Comparison of ENCODE assay signal across 13 mouse cellular contexts in genomic region chr12:29049801-29050200, GRCm38 (mm10).
A peak's percentile ranks its signal among the peaks of the same experiment; 100 is the strongest.
DNase-seq lines count a peak whose midpoint lies in the region; ATAC-seq lines count a peak whose summit lies in the region.
"Had no signal": no experiment of that assay in that cellular context is flagged by ENCODE, and none has a peak within 500 bp of the region (broad histone marks: within the 10 kb centered on the region; RNA-seq: fewer than 3 reads in every experiment).

No protein-coding gene starts in this region.

- no peak for ATAC-seq in midbrain, embryonic 14.5 days (ENCODE audit: low FRiP score, low TSS enrichment)
- no peak for ATAC-seq in hindbrain, embryonic 16.5 days
- ATAC-seq in liver, embryonic 12.5 days: no peak

- H3K4me1 ChIP-seq in midbrain, embryonic 10.5 days: peaks cover 33% of the 10 kb centered on the region
- peaks cover 9% of the 10 kb centered on the region for H3K4me1 ChIP-seq in midbrain, embryonic 14.5 days (ENCODE audit: control insufficient read depth, insufficient read depth, low read length)
- peaks cover 17% of the 10 kb centered on the region for H3K4me1 ChIP-seq in hindbrain, embryonic 16.5 days (ENCODE audit: control insufficient read depth, insufficient read depth, low read depth, low read length)
- no peaks in the 10 kb centered on the region for H3K4me1 ChIP-seq in liver, embryonic 12.5 days
- H3K4me1 ChIP-seq: liver, embryonic 13.5 days had no signal

- no peak overlapping the region for H3K4me2 ChIP-seq in midbrain, embryonic 14.5 days (ENCODE audit: low read length)
- no peak overlapping the region for H3K4me2 ChIP-seq in hindbrain, embryonic 16.5 days (ENCODE audit: low read length)
- H3K4me2 ChIP-seq in liver, embryonic 12.5 days: no peak overlapping the region
- H3K4me2 ChIP-seq: liver, embryonic 13.5 days had no signal

- DNase-seq in embryo, embryonic 11 days: peak; percentile 14
- DNase-seq in embryo, embryonic 10 days (ENCODE audit: low spot score): no peak
- no peak for DNase-seq in midbrain, embryonic 10.5 days (ENCODE audit: low spot score)
- DNase-seq in midbrain, embryonic 14.5 days: no peak
- DNase-seq in retina, postnatal 1 day: peak; percentile 30
- no peak for DNase-seq in gastrocnemius, adult 18-20 months (ENCODE audit: low spot score)
- DNase-seq: adrenal gland, postnatal 14 days; gastrocnemius, postnatal 36 days; kidney, adult 11 months; liver, embryonic 13.5 days had no signal

- H3K9me3 ChIP-seq in midbrain, embryonic 10.5 days (replicated peaks): no peaks in the 10 kb centered on the region
- no peaks in the 10 kb centered on the region for H3K9me3 ChIP-seq in midbrain, embryonic 14.5 days (ENCODE audit: control insufficient read depth, low read length)
- H3K9me3 ChIP-seq in hindbrain, embryonic 16.5 days (ENCODE audit: control insufficient read depth, low read length): no peaks in the 10 kb centered on the region
- no peaks in the 10 kb centered on the region for H3K9me3 ChIP-seq in liver, embryonic 12.5 days (replicated peaks)
- H3K9me3 ChIP-seq: liver, embryonic 13.5 days had no signal

- peak overlapping the region; percentile 82 for H3K27ac ChIP-seq in midbrain, embryonic 10.5 days (replicated peaks)
- no peak overlapping the region for H3K27ac ChIP-seq in midbrain, embryonic 14.5 days (replicated peaks; ENCODE audit: low read depth, low read length)
- H3K27ac ChIP-seq in hindbrain, embryonic 16.5 days (ENCODE audit: low read depth, low read length): peak overlapping the region; percentile 72
- H3K27ac ChIP-seq in liver, embryonic 12.5 days: no peak overlapping the region
- H3K27ac ChIP-seq: liver, embryonic 13.5 days; macrophage had no signal

- H3K36me3 ChIP-seq in midbrain, embryonic 10.5 days: no peaks in the 10 kb centered on the region
- no peaks in the 10 kb centered on the region for H3K36me3 ChIP-seq in midbrain, embryonic 14.5 days (ENCODE audit: control insufficient read depth, insufficient read depth, low read length)
- no peaks in the 10 kb centered on the region for H3K36me3 ChIP-seq in hindbrain, embryonic 16.5 days (ENCODE audit: control insufficient read depth, insufficient read depth, low read length)
- no peaks in the 10 kb centered on the region for H3K36me3 ChIP-seq in liver, embryonic 12.5 days
- H3K36me3 ChIP-seq: liver, embryonic 13.5 days had no signal

- H3K9ac ChIP-seq in midbrain, embryonic 14.5 days (replicated peaks; ENCODE audit: low read length): no peak overlapping the region
- no peak overlapping the region for H3K9ac ChIP-seq in hindbrain, embryonic 16.5 days (ENCODE audit: low read depth, low read length)
- no peak overlapping the region for H3K9ac ChIP-seq in liver, embryonic 12.5 days
- H3K9ac ChIP-seq: liver, embryonic 13.5 days had no signal

- H3K27me3 ChIP-seq in midbrain, embryonic 10.5 days (ENCODE audit: low read depth, poor library complexity, severe bottlenecking): peaks cover 28% of the 10 kb centered on the region
- H3K27me3 ChIP-seq in midbrain, embryonic 14.5 days (ENCODE audit: control insufficient read depth, insufficient read depth, low read length): no peaks in the 10 kb centered on the region
- no peaks in the 10 kb centered on the region for H3K27me3 ChIP-seq in hindbrain, embryonic 16.5 days (replicated peaks; ENCODE audit: control insufficient read depth, insufficient read depth, low read length)
- H3K27me3 ChIP-seq in liver, embryonic 12.5 days (replicated peaks): no peaks in the 10 kb centered on the region
- H3K27me3 ChIP-seq: liver, embryonic 13.5 days had no signal

- no peak overlapping the region for H3K4me3 ChIP-seq in midbrain, embryonic 10.5 days
- H3K4me3 ChIP-seq in midbrain, embryonic 14.5 days (replicated peaks; ENCODE audit: low read depth, low read length): no peak overlapping the region
- H3K4me3 ChIP-seq in hindbrain, embryonic 16.5 days (ENCODE audit: low read length): no peak overlapping the region
- no peak overlapping the region for H3K4me3 ChIP-seq in liver, embryonic 12.5 days
- H3K4me3 ChIP-seq: liver, embryonic 13.5 days had no signal

Comparison
In these comparisons a context has a peak if more than half of its experiments do, and no peak if none do; other contexts are left out.
1. DNase-seq: peak in embryo, embryonic 11 days (single experiment) and retina, postnatal 1 day (single experiment); none in embryo, embryonic 10 days (single experiment), midbrain, embryonic 10.5 days (single experiment), midbrain, embryonic 14.5 days (single experiment) and gastrocnemius, adult 18-20 months (single experiment).
2. H3K27ac ChIP-seq: peak in midbrain, embryonic 10.5 days (single experiment) and hindbrain, embryonic 16.5 days (single experiment); none in midbrain, embryonic 14.5 days (single experiment) and liver, embryonic 12.5 days (single experiment).